Mouse (Mus musculus) Patski (cell line): ENCODE data around the gene Gm5767. TPM values are rescaled to one million over a fixed set of nuclear protein-coding genes. Genes with fewer than 3 reads are reported as not detected.

Source experiments
- ATAC-seq: fragments of 100-300 bp; one replicate; pipeline ENCODE4 v1.8.0; 2021
- CTCF ChIA-PET: fragments of 350-600 bp; sonication (Branson Sonifier 250); formaldehyde crosslinking; loops from one replicate; lab custom pipeline; 2022; ENCODE audit warnings: inconsistent platforms; lab: Charles Lee
- POLR2A ChIA-PET: fragments of 350-600 bp; sonication (Branson Sonifier 250); formaldehyde crosslinking; loops from one replicate; lab custom pipeline; 2022; ENCODE audit warnings: antibody characterized with exemption, inconsistent platforms; lab: Charles Lee
- DNase-seq: peaks from one replicate; pipeline ENCODE4 v3.0.0-alpha.2; 2011; ENCODE audit warnings: low read depth, low spot score
- H3K27me3 ChIP-seq: fragments of 371-371 bp; one replicate; pipeline ENCODE4 v1.5.1; 2021
- CTCF ChIP-seq: fragments of 100-300 bp; IDR thresholded peaks from one replicate; pipeline ENCODE4 v1.5.1; 2021
- in situ Hi-C: fragments of 300-500 bp; cut with MboI; formaldehyde crosslinking; loops from 3 replicates; pipeline ENCODE4 v1.11.1; 2018; ENCODE audit warnings: low pct_unique_long_range_greater_than_20kb, mixed read lengths
- polyA plus RNA-seq: library from polyadenylated mRNA; unstranded; gene quantifications from one replicate; pipeline ENCODE4 v1.2.3, GENCODE M21; 2021

The Gm5767 gene
- polyA plus RNA-seq, 1 experiment from 2014 or later, result not detected

- TF ChIP-seq CTCF, result no peak
- in situ Hi-C loops, result no loop called here
- ChIA-PET CTCF (no interaction called here), POLR2A (no interaction called here)
- no peak for ATAC-seq
- H3K27me3 ChIP-seq, result no peaks in the 10 kb centered on the region
- no peak for DNase-seq
These were observed 10.6 kb downstream of the Gm5767 start for GRCm38 (mm10) chr16:8691206-8691605.

DNA sequence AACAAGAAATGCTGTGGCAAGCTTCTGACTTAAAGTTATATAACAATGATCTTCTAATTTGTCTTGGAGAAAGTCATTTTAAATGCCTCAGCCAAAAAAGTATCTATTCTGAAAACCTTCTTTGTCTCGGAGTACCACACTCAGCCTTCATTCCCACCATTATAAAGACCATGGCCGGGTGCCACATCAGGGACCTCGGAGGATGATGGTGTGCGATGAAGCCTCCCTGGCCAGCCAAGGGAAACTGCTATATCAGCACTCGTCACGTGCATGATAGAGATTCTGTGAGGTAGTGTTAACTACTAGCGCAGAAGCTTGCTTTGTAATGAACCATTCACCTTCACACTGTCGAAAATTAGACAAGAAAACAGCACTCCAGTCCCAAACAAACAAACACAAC is 19.0 kb downstream of the Gm5767 start:
- TF ChIP-seq CTCF, result no peak
- in situ Hi-C loops, result no loop called here
- CTCF ChIA-PET, result interaction anchor here (1.0 to 1.2 kb wide), 2 partner anchors 14 to 69 kb away, joined by 3 read pairs; no protein-coding TSS in a partner anchor
- no peaks in the 10 kb centered on the region for H3K27me3 ChIP-seq
- POLR2A ChIA-PET, result interaction anchor here (0.9 to 1.1 kb wide), 2 partner anchors 10 to 27 kb away, joined by 3 to 4 read pairs; partner anchors contain the start of gene Carhsp1
- no peak for ATAC-seq
- DNase-seq, result no peak

DNA sequence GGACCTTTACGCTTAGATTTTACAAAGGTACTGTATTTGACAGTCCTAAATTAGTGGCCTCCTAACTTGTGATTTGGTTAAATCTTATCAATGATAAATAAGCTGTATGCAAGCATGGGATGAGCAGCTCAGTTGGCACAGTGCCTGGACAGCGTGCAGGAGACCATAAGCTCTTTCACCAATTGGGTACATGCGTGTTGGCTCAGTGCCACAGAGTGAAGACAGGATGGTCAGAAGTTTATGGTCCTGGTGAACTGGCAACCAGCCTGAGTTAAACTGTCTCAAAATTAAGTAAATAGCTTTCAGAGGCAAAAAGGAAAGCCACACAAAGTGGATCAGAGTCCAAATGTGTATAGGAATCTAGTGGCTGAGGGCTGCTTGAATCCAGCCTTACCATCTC is 20.0 kb downstream of the Gm5767 start:
- DNase-seq, result peak; percentile 51
- in situ Hi-C loops, result no loop called here
- POLR2A ChIA-PET, result interaction anchor here (0.9 kb wide), 1 partner anchor 29 kb away, joined by 3 read pairs; the partner anchor contains the start of gene Carhsp1
- H3K27me3 ChIP-seq, result no peaks in the 10 kb centered on the region
- CTCF ChIA-PET, result interaction anchor here (0.9 to 1.2 kb wide), 3 partner anchors 15 to 68 kb away, joined by 3 to 4 read pairs (median 3); no protein-coding TSS in a partner anchor
- no peak for TF ChIP-seq CTCF
- ATAC-seq, result no peak

DNA sequence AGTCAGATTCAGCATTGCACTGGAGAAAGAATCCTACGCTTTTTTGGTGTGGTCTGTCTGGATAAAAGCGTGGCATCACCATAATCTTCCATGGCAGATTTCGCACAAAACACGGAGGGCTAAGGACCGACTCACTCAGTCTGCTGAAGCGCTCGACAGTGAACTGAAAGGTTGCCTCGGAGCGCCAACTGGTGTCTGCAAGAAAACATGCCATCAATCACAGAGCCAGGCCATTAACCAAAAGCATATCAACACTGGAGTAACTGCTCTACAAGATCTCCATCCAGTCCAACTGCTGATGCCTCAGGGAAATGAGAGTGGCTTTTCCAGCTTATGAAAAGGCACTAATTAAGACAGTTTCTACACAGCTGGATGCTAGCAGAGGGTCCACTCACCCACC is 31.4 kb downstream of the Gm5767 start:
- H3K27me3 ChIP-seq, result no peaks in the 10 kb centered on the region
- ATAC-seq (no peak), DNase-seq (no peak)
- in situ Hi-C loops, result no loop called here
- TF ChIP-seq CTCF, result no peak
- POLR2A ChIA-PET, result no interaction called here
- CTCF ChIA-PET, result no interaction called here

DNA sequence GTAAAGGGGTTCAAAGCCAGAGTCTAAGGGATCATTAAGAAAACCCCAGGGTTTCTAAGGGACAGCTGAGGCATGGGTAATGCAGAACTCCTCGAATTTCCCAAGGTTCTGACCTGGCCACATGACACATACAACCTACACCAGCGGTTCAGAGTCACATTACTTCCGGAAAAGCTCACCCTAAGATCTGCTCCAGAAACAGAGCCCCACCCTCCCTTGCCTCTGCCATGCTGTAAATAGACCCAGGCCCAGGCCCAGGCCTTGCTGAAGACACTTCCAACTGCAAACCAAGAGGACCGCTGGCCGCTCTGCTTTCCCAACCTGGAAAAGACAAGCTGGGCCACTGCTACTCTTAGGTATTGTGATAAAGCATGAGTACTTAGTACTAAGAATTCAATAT is 34.3 kb downstream of the Gm5767 start:
- ATAC-seq, result no peak
- TF ChIP-seq CTCF, result no peak
- in situ Hi-C loops, result no loop called here
- DNase-seq, result no peak
- no peaks in the 10 kb centered on the region for H3K27me3 ChIP-seq
- ChIA-PET CTCF (no interaction called here), POLR2A (no interaction called here)

DNA sequence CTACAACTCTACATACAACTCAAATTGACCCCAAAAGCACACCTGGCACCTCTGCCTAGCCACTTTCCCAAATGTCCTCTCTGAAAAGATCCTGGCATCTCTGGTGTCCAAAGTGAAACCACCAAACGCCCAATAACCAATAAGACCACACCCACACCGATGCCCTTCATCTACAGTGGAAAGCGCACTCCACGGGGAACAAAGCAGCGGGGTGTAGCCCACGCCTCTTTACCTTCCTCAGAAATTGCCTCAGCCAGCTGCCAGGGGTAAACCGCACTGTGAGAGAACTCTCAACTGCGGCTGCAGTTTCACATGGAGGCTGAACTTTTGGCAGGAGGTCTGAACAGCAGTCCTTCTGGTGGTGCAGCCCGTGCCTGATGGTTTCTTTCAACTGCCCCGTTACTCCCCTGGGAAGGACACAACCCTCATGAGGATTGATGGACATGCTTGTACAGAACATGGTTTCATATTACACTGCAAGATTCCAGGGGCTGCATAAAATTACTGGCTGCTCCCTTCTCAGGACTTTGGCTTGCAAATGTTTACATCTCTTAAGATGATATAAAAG is 35.0 kb downstream of the Gm5767 start:
- in situ Hi-C loops, result no loop called here
- ChIA-PET POLR2A (no interaction called here), CTCF (no interaction called here)
- DNase-seq (no peak), ATAC-seq (no peak)
- H3K27me3 ChIP-seq, result no peaks in the 10 kb centered on the region
- no peak for TF ChIP-seq CTCF

DNA sequence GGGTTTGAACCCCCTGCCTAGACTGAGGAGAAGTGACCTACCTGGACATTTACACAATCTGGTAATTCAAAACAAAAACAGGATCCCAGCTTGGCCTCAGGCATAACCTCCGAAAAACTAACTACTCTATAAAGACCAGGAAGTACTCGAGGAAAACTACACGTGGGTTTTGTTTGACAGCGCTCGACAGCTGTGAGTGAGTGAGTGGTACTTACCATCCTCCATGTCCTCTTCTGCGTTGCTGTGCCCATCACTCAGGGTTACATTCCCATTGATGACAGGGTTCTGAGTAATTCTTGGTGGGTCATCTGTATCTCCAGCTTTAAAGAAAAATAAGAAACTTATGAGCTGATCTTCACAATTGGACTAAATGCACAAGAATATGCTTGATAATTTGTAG is 35.7 kb downstream of the Gm5767 start:
- in situ Hi-C loops, result no loop called here
- ChIA-PET POLR2A (interaction anchor here (0.6 kb wide), 1 partner anchor 39 kb away, joined by 3 read pairs; no protein-coding TSS in a partner anchor), CTCF (no interaction called here)
- ATAC-seq (no peak), DNase-seq (no peak)
- no peaks in the 10 kb centered on the region for H3K27me3 ChIP-seq
- no peak for TF ChIP-seq CTCF

DNA sequence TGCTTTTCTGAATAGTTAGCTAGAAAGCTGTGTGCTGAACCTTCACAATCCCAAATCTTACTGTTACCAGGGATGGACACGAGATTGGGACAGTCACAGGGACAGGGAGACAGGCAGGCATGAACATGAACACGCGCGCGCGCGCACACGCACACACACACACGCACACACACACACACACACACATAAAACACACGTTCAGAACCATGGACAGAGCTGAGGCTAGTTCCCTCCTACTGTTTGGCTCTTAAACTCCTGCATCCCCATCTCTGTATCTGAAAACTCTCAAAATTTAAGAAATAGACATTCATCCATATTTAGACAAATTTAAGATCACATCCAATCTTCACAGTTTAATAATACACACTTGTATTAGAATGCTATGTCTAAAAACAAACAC is 37.2 kb downstream of the Gm5767 start:
- no peak for DNase-seq
- ATAC-seq, result no peak
- POLR2A ChIA-PET, result no interaction called here
- in situ Hi-C loops, result no loop called here
- no peaks in the 10 kb centered on the region for H3K27me3 ChIP-seq
- CTCF ChIA-PET, result interaction anchor here (1.2 kb wide), 1 partner anchor 9 kb away, joined by 3 read pairs; no protein-coding TSS in a partner anchor
- no peak for TF ChIP-seq CTCF

- in situ Hi-C loops, result no loop called here
- H3K27me3 ChIP-seq, result no peaks in the 10 kb centered on the region
- CTCF ChIA-PET, result interaction anchor here (0.7 to 2.3 kb wide), 3 partner anchors 13 to 34 kb away, joined by 3 to 8 read pairs (median 4); no protein-coding TSS in a partner anchor
- TF ChIP-seq CTCF, result no peak
- POLR2A ChIA-PET, result interaction anchor here (0.6 kb wide), 1 partner anchor 83 kb away, joined by 4 read pairs; no protein-coding TSS in a partner anchor
- ATAC-seq (no peak), DNase-seq (no peak)
These were observed 39.9 kb downstream of the Gm5767 start for GRCm38 (mm10) chr16:8720447-8720846.

DNA sequence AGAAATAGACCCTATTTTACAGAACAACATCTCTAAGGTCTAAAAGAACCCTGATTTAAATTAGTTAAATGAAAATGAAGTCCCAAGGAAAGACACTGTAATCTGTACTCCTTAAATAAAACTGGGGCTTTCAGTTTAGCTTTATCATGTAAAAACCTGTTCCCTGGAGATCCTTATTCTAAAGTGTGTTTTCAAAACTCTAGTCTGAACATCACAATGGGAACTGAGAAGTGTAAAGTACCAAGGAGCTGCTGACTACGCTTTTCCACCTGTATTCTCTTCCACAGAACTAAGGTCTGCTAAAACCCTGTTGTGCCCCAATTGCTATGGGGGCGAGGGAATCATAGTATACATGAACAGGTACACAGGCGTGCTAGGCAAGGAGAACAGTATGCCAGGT is 43.5 kb downstream of the Gm5767 start:
- ATAC-seq (no peak), DNase-seq (no peak)
- in situ Hi-C loops, result no loop called here
- no peaks in the 10 kb centered on the region for H3K27me3 ChIP-seq
- POLR2A ChIA-PET, result no interaction called here
- CTCF ChIA-PET, result no interaction called here
- no peak for TF ChIP-seq CTCF

DNA sequence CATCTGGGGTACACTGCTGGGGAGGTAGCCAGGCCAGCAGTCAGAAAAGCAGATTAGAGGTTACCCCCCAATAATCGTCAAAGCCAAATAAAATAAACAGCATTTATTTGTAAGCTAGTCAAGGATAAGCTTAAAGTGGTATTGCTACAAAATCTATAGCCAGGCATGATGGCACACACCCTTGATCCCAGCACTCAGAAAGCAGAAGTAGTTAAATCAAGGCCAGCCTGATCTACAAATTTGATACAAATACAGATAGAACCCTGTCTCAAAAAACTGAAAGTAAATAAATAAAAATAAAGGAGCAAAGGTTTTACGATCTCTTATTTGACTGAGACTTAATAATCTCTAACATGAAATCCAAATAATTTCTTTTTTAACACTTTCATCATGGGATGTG is 45.2 kb downstream of the Gm5767 start:
- in situ Hi-C loops, result no loop called here
- POLR2A ChIA-PET, result no interaction called here
- CTCF ChIA-PET, result interaction anchor here (0.7 kb wide), 1 partner anchor 8 kb away, joined by 3 read pairs; no protein-coding TSS in a partner anchor

More for the DNA sequence above, 45.2 kb downstream of the Gm5767 start:
- no peaks in the 10 kb centered on the region for H3K27me3 ChIP-seq
- no peak for TF ChIP-seq CTCF
- no peak for ATAC-seq
- no peak for DNase-seq
